Mouse (Mus musculus) ES-E14 (cell line): ENCODE measurements at regions not wholly inside any gene's neighbourhood (a gene's known extent, or its start where the extent isn't known, plus 50 kb on each side); places are given as distances from the start of the nearest gene placed in this dataset.

Experiments used
- CHD2 ChIP-seq: IDR thresholded peaks from 2 replicates; pipeline ENCODE4 v1.6.1; 2014; ENCODE audit warnings: mild to moderate bottlenecking, low read depth, low read length, inconsistent platforms
- HCFC1 ChIP-seq: IDR thresholded peaks from 2 replicates; pipeline ENCODE4 v1.6.1; 2012; ENCODE audit warnings: low read length, inconsistent platforms, borderline replicate concordance; ENCODE audit not compliant: insufficient read depth
- MAFK ChIP-seq: IDR thresholded peaks from 2 replicates; pipeline ENCODE4 v1.6.1; 2014; ENCODE audit warnings: mild to moderate bottlenecking, low read depth, low read length, inconsistent platforms; ENCODE audit not compliant: insufficient read depth
- ZC3H11A ChIP-seq: IDR thresholded peaks from 2 replicates; pipeline ENCODE4 v1.6.1; 2012; ENCODE audit warnings: low read depth, mild to moderate bottlenecking, inconsistent platforms, low read length, borderline replicate concordance
- ZNF384 ChIP-seq: IDR thresholded peaks from 2 replicates; pipeline ENCODE4 v1.6.1; 2012; ENCODE audit warnings: low read depth, low read length, inconsistent platforms

GRCm38 (mm10) chr19:15800856-15801706 is 146.1 kb downstream of the Psat1 start:
- TF ChIP-seq MAFK = no peak
- TF ChIP-seq CHD2 = no peak
- no peak for TF ChIP-seq ZC3H11A
- TF ChIP-seq HCFC1 = no peak
- no peak for TF ChIP-seq ZNF384
